Mouse (Mus musculus) lung, postnatal 10 days (tissue): Measurements from ENCODE around the gene Zfp84.
"Not testable (repeated sequence)": the region's sequence is repeated elsewhere in the genome, so short reads cannot be mapped to it uniquely, and the experiment has no call there.

Source experiments
- DNase-seq: peaks from one replicate; pipeline ENCODE4 v3.0.0; 2021

Zfp84 gene

GRCm38 (mm10) chr7:29768090-29768900, at the start of gene Zfp84:
TSS of gene Zfp84 (plus strand) at chr7:29768552.
- peak; percentile 94 for DNase-seq

DNA sequence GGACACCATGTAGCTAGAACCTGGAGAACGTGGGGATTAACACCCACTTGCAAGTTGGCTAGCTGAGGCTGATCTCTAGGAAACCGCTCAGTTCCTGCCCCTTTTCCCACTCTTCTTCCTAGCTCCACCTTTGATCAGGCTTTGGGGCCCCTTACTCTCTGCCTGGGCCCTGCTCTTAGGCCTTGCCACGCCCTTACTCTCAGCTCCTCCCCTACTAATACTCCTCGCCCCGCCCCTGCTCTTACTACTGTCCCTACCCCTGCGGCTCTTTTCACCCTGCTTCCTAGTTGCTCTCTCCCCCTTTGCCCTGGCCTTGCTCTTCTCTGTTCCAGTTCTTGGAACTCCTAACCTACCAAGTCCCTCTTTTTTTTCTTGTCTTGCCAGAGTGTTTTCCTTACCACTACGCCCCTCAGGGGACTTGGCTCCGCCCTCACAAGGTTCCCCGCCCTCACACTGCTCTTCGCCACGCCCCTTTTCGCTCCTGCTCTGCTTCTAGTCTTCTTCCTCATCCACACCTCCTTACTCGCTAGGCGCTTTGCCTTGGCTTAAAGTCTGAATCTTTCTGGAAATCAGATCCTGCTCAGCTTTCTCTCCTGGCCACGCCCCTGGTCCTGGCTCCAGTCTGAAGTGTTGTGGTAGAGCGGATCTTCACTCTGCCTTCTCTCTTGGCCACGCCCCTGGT, 42.8 kb upstream of the Zfp84 start:
- peak; percentile 21 for DNase-seq

- not testable (repeated sequence) for DNase-seq
These were observed 41.5 kb upstream of the Zfp84 start, which contains the start of gene Catsperg2 for GRCm38 (mm10) chr7:29726860-29727259. TSS of gene Catsperg2 (minus strand) at chr7:29727032.

DNA sequence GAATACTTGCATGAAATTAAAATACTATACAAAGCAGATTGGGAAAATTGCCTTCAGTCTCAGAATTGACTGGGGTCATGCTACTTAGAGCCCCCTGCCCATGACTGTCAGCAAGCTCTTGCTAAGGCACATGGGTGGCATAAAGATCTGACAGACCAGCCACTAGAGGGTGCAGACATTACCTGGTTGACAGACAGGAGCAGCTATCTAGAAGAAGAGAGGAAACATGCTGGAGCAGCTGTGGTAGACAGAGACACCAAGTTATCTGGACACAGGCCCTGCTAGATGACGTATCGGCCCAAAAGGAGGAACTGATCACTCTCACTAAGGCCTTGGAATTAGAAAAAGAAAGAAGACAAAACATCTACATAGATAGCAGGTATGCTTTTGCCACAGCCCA, 40.3 kb upstream of the Zfp84 start:
- no peak for DNase-seq

DNA sequence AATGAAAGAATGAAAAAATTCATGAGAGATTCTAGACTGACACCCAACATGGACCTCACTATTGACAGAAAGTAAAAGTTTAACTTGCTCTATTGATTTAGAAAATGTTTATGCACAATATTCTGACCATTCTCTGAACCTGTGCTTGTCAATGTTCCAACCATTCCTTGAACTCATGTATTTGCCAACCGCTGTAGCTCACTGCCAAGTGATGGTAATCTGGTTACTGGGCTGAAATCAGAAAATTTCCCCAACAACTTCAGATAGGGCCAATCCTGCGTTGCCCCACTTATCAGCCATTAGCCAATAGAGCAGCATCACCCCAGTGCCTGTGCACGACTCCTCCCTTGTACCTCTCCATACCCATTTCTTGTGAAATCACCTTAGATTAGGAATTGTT, 26.1 kb upstream of the Zfp84 start:
- DNase-seq: no peak

GRCm38 (mm10) chr7:29760476-29760875, 7.9 kb upstream of the Zfp84 start:
- DNase-seq: no peak

- no peak for DNase-seq
These were observed 3.6 kb upstream of the Zfp84 start for GRCm38 (mm10) chr7:29764702-29765101.

DNA sequence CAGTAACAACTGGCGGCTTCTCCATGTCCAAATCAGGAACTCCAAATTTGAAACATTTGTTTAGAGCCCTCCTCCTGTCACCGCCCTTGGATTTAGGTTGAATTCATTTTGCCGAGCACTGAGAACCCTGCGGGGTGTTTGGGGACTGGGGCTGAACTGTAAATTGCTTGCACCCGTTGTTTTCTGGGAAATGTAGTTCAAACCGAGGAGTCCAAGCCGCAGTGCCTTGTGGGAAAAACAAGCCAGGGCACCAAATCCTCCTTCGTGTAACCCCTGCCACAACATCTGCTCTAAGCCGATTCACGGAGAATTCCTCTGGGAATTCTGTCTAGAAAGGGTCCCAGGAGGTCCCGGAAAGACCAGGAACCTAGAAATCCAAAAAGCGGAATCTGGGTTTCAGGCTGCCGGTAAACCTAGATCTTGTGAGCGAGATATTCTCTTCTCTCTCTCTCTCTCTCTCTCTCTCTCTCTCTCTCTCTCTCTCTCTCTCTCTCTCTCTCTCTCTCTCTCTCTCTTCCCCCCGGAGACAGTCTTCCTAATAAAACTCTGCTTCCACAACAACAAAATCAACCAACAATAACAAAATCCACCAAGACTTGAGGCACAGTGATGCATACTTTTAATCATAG, 1.2 kb upstream of the Zfp84 start:
- peak; percentile 92 for DNase-seq

DNA sequence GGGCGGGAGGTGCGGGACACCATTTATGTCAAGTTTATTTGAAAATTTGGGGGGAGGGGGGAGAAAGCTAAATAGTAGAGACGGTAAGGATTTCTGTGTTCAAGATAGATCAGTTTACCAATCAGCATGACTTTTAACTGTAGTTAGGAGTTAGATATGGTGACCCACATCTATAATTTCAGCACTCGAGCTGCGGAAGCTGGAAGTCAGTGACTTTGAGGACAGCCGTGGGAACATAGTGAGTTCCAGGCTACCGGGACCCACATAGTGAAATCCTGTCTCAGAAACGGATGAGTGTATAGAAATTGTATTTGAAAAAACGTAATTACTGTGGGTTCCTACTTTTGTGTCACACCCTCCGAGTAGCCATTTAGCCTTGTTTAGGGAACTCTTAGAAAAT, 628 bp downstream of the Zfp84 start:
- no peak for DNase-seq

DNA sequence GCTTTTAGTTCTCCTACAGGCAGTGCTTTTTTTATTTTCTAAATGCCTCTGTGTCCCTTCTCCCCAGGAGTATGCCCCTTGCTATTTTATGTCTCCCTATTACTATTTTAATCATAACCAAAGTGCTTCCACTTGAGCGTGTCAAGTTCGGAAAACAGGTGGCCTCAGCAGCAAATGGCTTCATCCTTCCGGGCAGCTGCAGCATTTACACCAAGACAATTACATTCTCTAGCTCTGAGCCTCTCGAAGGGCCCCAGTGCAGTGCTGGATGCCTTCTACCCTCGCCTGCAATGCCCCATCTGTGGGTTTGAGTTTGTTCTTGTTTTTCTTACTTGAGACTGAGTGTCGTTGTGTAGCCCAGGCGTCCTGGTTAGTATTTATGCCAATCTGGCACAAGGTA, 5.2 kb downstream of the Zfp84 start:
- DNase-seq: no peak

DNA sequence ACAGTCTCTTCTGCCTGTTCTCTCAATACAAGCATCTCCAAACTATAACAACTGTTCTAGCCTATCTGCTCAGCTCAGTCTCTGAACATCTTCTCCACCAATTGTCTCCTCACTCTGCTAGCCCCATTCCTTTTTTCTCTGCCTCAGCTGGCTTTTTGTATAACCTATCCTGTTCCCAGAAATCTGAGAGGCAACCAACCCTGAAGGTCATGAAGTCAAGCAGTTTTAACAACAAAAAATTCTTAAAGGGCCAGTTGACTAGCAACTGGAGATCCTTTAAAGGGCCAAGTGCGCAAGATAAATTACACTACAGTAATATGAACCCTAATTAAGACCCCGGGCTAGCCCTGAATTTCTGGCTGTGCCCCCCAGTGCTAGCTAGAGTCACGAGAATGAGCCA, 6.0 kb downstream of the Zfp84 start:
- no peak for DNase-seq

DNA sequence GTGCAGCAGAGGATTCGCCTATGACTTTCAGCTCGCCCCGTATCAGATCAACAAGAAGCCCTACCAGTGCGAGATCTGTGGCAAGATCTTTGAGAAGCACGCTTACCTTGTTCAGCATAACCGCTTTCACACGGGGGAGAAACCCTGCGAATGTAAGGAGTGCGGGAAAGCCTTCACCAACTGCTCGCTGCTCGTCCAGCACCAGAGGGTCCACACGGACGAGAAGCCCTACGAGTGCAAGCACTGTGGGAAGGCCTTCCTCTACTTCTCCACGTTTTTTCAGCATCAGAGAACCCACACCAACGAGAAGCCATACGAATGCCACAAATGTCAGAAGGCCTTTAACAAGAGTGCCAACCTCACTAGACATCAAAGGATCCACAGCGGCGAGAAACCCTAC, 8.2 kb downstream of the Zfp84 start:
- no peak for DNase-seq

DNA sequence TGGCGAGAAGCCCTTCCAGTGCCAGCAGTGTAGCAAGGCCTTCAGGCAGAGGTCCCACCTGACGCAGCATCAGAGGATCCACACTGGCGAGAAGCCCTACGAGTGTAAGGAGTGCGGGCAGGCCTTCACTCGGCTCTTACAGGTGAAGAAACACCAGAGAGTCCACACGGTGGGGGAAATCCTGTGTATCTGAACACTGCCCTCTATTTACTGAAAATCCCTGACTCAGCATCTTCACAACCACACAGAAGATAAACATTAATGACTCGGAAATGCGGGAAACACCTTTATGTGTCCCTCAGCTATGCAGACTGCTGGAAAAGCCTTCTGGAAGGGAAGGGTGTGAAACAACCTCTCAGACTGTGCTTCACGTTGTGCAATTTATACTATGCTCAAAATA, 9.0 kb downstream of the Zfp84 start:
- DNase-seq: no peak

DNA sequence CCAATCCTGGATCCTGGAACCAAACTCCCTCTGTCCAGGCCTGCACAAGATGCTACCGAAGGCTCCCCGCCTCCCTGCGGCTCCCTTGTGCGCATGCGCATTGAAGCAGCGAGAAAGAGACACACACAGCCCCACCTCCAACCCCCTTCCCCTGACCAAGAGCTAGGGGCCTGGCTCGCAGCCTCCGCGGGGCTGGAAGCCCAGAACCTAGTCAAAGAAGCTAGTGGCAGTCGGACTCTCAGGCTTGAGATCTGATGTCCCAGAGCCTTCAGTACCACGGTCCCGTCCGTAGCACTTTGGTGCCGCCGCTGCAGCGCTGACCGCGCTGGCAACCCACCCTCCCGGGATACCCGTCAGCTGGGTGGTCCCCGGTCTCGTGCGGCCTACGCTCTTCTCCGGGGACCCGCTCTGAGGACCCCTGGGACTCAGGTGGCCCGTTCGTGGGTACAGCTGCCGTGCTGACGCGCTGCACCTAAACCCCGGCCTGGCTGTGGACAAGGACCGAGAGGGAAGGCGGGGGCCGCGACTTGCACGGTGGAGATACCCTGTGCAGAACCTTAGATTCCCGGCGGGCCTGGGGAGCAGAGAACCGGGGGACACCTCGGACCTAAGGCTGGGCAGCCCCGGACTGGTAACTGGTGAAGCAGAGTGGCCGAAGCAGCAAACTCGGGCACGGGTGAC, 15.7 kb downstream of the Zfp84 start, which contains the start of gene Zfp30:
Gene Zfp30 (plus strand): TSS at position 128 of the 681 bp plus-strand sequence.
- DNase-seq: peak; percentile 90

DNA sequence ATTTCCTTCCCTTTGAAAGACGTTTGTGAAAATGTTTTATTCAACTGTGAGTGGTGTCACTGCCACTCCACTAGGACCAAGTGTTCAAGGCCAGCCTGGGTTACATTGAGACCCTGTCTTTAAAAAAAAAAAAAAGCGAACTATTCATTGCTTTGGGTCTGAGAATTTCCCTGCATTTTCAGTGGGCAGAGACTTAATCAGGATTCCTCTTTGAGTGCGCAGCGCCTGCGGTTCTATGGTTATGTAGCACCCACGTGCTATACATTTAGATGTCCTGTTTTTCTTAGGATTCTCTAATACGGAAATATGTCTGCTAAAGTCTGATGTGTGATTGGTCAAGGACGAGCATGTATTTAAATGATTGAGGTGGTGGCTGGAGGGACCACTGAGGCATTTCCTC, 16.7 kb downstream of the Zfp84 start:
- no peak for DNase-seq

GRCm38 (mm10) chr7:29785888-29786287, 17.5 kb downstream of the Zfp84 start:
- no peak for DNase-seq

- no peak for DNase-seq
These were observed 24.6 kb downstream of the Zfp84 start for GRCm38 (mm10) chr7:29792906-29793305.

DNA sequence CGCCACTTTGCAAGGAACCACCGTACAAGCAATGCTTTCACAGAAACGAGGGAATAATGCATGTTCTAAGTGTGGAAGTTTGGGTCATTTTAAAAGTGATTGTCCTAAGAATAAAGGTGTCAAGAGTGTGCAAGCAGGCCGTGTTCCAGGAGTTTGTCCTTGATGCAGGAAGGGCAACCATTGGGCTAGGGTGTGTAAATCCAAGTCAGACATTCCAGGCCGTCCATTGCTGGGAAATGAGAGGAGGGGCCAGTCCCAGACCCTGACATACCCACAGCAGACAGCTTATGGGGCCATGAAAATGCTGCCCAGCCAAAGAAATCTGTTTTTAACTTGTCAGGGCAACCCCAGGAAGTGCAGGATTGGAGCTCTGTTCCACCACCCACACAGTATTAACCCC, 38.7 kb downstream of the Zfp84 start:
- no peak for DNase-seq

- no peak for DNase-seq
These were observed 43.9 kb downstream of the Zfp84 start for GRCm38 (mm10) chr7:29812244-29812643.

DNA sequence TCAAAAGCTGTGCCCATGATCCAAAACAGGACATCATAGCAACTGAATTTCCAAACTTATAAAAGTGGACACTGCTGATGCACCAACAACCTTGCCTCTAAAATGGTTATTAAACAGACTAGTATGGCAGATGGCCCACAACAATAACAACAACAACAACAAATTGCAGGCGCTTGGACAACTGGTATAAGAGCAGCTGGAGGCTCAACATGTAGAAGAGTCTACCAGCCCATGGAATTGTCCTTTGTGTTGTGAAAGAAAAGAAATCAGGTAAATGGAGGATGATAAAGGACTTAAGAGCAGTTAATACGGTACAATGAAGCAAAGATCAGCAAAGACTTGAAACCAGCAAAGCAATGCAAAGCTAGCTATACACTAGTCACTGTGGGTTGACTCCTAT, 46.0 kb downstream of the Zfp84 start:
- no peak for DNase-seq

- no peak for DNase-seq
These were observed 46.9 kb downstream of the Zfp84 start for GRCm38 (mm10) chr7:29815061-29815784.

GRCm38 (mm10) chr7:29815910-29816429, 47.6 kb downstream of the Zfp84 start, which contains the start of gene Zfp790:
TSS of gene Zfp790 (plus strand) at chr7:29816114.
- DNase-seq: peak; percentile 95
